Mouse (Mus musculus): ENCODE results near the gene Scamp4. TPM values are rescaled to one million over a fixed set of nuclear protein-coding genes. Genes with fewer than 3 reads are reported as not detected.

Gene Scamp4
- total and polyA plus RNA-seq, 3 experiments, result 18.5 to 89.9 (median 33.2) TPM

GRCm38 (mm10) chr10:80658841-80659202 lies 56.1 kb downstream of the Scamp4 start:
- in situ Hi-C loops (cut with MboI; ENCODE audit: low pct_ligation_motif_present, low pct_unique_long_range_greater_than_20kb, low sequenced_read_pairs), result no loop called here
- DNase-seq (ENCODE audit: extremely low read depth), result peak; percentile 72
- peaks cover 20 to 67% of the 10 kb centered on the region in 2 experiments for H3K4me1 ChIP-seq (ENCODE audit: control insufficient read depth in 1 of 2, insufficient read depth in 2 of 2)

DNA sequence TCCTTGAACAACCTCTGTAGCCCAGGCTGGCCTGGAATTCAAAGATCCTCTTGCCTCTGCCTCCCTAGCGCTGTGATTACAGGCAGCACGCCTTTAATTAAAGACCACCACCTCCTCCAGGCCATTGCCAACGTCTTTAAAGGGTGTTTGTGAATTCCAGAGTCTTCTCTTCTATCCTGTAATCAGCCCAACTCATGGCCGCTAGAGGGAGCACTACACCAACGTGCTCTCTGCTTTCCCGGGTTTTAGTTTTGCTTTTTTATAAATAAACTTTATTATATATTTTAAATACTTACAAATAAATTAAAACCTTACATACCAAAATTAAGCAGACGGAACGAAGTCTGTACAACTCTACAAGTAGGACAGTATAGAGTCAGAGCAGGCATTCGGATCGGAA lies 56.5 kb downstream of the Scamp4 start:
- in situ Hi-C loops (cut with MboI; ENCODE audit: low pct_ligation_motif_present, low pct_unique_long_range_greater_than_20kb, low sequenced_read_pairs) (no loop called here), dilution Hi-C loops (cut with MboI; ENCODE audit: extremely low pct_ligation_motif_present, extremely low pct_unique_long_range_greater_than_20kb, low sequenced_read_pairs) (no loop called here)
- DNase-seq (ENCODE audit: extremely low read depth), result peak; percentile 73
- Histone ChIP-seq H3K9ac (ENCODE audit: insufficient read depth, low read depth) (peak overlapping the region; percentile 71), H3K27ac (ENCODE audit: insufficient read depth, low read depth) (peak overlapping the region; percentile 72), H3K36me3 (replicated peaks in 1 of 2; ENCODE audit: control insufficient read depth in 1 of 2, insufficient read depth in 1 of 2, low read length in 1 of 2) (peaks cover 0 to 3% of the 10 kb centered on the region in 2 experiments), H3K4me2 (ENCODE audit: insufficient read depth, low read depth, poor library complexity, severe bottlenecking) (peak overlapping the region; percentile 96), H3K4me1 (ENCODE audit: control insufficient read depth in 1 of 2, insufficient read depth in 2 of 2) (peaks cover 20 to 69% of the 10 kb centered on the region in 2 experiments), H3K9me3 (replicated peaks; ENCODE audit: low read length) (no peaks in the 10 kb centered on the region), H3K27me3 (replicated peaks) (no peaks in the 10 kb centered on the region), H3K79me2 (replicated peaks; ENCODE audit: control insufficient read depth, extremely low read depth, insufficient read depth, poor library complexity, severe bottlenecking) (no peaks in the 10 kb centered on the region), H3K4me3 (replicated peaks in 1 of 3; ENCODE audit: low read depth in 2 of 3, low read length in 2 of 3, poor library complexity in 1 of 3) (peak overlapping the region in 2 of 3 experiments; percentile 23 to 24)
- no peak for TF ChIP-seq MAFK (IDR thresholded peaks at IDR 0.05; ENCODE audit: insufficient replicate concordance, low read length)
- TF ChIP-seq MAX (IDR thresholded peaks at IDR 0.05; ENCODE audit: low read length), result no peak
- no peak for TF ChIP-seq POLR2A (IDR thresholded peaks at IDR 0.05; ENCODE audit: low read depth, low read length)
- 0 out of 2 replicates have a peak, but pooled peaks have one; percentile 37 for TF ChIP-seq E2F4 (IDR thresholded peaks at IDR 0.05; ENCODE audit: insufficient replicate concordance, low read depth, low read length)
- peak; percentile 25; the same call in 1 of the 2 replicates for TF ChIP-seq HCFC1 (IDR thresholded peaks at IDR 0.05; ENCODE audit: low read depth, low read length)
- peak; percentile 72 for TF ChIP-seq SIN3A (IDR thresholded peaks at IDR 0.05; ENCODE audit: low read length)
- TF ChIP-seq GABPA (IDR thresholded peaks at IDR 0.05; ENCODE audit: insufficient replicate concordance, low read depth, low read length), result no peak
- TF ChIP-seq TCF12 (IDR thresholded peaks at IDR 0.05; ENCODE audit: low read depth, low read length), result 0 out of 2 replicates have a peak, but pooled peaks have one; percentile 0
- 0 out of 2 replicates have a peak, but pooled peaks have one; percentile 52 for TF ChIP-seq CHD1 (IDR thresholded peaks at IDR 0.05; ENCODE audit: low read depth, low read length)
- TF ChIP-seq ZNF384 (IDR thresholded peaks at IDR 0.05; ENCODE audit: low read depth, low read length), result no peak
- peak; percentile 57 for TF ChIP-seq SMC3 (IDR thresholded peaks at IDR 0.05; ENCODE audit: low read depth, low read length)
- no peak for TF ChIP-seq IRF4 (IDR thresholded peaks at IDR 0.05; ENCODE audit: low read depth, low read length)
- TF ChIP-seq MYC (IDR thresholded peaks at IDR 0.05; ENCODE audit: low read depth, low read length), result peak; percentile 92
- TF ChIP-seq ZC3H11A (IDR thresholded peaks at IDR 0.05; ENCODE audit: low read depth, low read length), result no peak
- TF ChIP-seq ZMIZ1 (IDR thresholded peaks at IDR 0.05; ENCODE audit: low read depth, low read length), result no peak
- TF ChIP-seq MXI1 (IDR thresholded peaks at IDR 0.05; ENCODE audit: low read depth, low read length), result peak; percentile 64
- peak; percentile 77 to 79 for TF ChIP-seq CTCF (conservative IDR thresholded peaks at IDR 0.05 in 1 of 2, IDR thresholded peaks at IDR 0.05 in 1 of 2; ENCODE audit: low read depth in 2 of 2, low read length in 2 of 2)
- peak; percentile 66 for TF ChIP-seq RAD21 (IDR thresholded peaks at IDR 0.05; ENCODE audit: low read depth, low read length)
- no peak for TF ChIP-seq RCOR1 (conservative IDR thresholded peaks at IDR 0.05; ENCODE audit: low read depth, low read length)
- TF ChIP-seq JUN (IDR thresholded peaks at IDR 0.05; ENCODE audit: insufficient read depth, low read depth, low read length), result no peak

More at GRCm38 (mm10) chr10:80658841-80659202, 56.1 kb downstream of the Scamp4 start:
- peak overlapping the region; percentile 72 for H3K27ac ChIP-seq (ENCODE audit: insufficient read depth, low read depth)
- H3K9ac ChIP-seq (ENCODE audit: insufficient read depth, low read depth), result peak overlapping the region; percentile 71
- peak; percentile 67; the same call in 1 of the 2 replicates for TF ChIP-seq TBP (conservative IDR thresholded peaks at IDR 0.05; ENCODE audit: low read depth, low read length)
- TF ChIP-seq POLR2AphosphoS2 (IDR thresholded peaks at IDR 0.05; ENCODE audit: low read depth, low read length), result 0 out of 2 replicates have a peak, but pooled peaks have one; percentile 43
- TF ChIP-seq NRF1 (IDR thresholded peaks at IDR 0.05; ENCODE audit: low read depth, low read length), result 0 out of 2 replicates have a peak, but pooled peaks have one; percentile 26
- TF ChIP-seq ZKSCAN1 (IDR thresholded peaks at IDR 0.05; ENCODE audit: borderline replicate concordance, low read depth, low read length), result no peak
- TF ChIP-seq MXI1 (IDR thresholded peaks at IDR 0.05; ENCODE audit: low read depth, low read length), result peak; percentile 51
- TF ChIP-seq MAX (IDR thresholded peaks at IDR 0.05; ENCODE audit: low read length), result 0 out of 2 replicates have a peak, but pooled peaks have one; percentile 55
- peak; percentile 56; the same call in 1 of the 2 replicates for TF ChIP-seq POLR2A (IDR thresholded peaks at IDR 0.05; ENCODE audit: low read depth, low read length)
- TF ChIP-seq TCF12 (IDR thresholded peaks at IDR 0.05; ENCODE audit: low read depth, low read length), result peak; percentile 48; the same call in 1 of the 2 replicates
- no peak for TF ChIP-seq PAX5 (IDR thresholded peaks at IDR 0.05; ENCODE audit: low read length)
- no peak for TF ChIP-seq E2F4 (IDR thresholded peaks at IDR 0.05; ENCODE audit: insufficient replicate concordance, low read depth, low read length)
- no peaks in the 10 kb centered on the region for H3K79me2 ChIP-seq (replicated peaks; ENCODE audit: control insufficient read depth, extremely low read depth, insufficient read depth, poor library complexity, severe bottlenecking)
- no peaks in the 10 kb centered on the region for H3K9me3 ChIP-seq (replicated peaks; ENCODE audit: low read length)
- dilution Hi-C loops (cut with MboI; ENCODE audit: extremely low pct_ligation_motif_present, extremely low pct_unique_long_range_greater_than_20kb, low sequenced_read_pairs), result no loop called here
- H3K27me3 ChIP-seq (replicated peaks), result no peaks in the 10 kb centered on the region
- H3K4me3 ChIP-seq (replicated peaks in 1 of 3; ENCODE audit: low read depth in 2 of 3, low read length in 2 of 3, poor library complexity in 1 of 3), result no peak overlapping the region
- H3K36me3 ChIP-seq (replicated peaks in 1 of 2; ENCODE audit: control insufficient read depth in 1 of 2, insufficient read depth in 1 of 2, low read length in 1 of 2), result peaks cover 0 to 3% of the 10 kb centered on the region in 2 experiments
- peak overlapping the region; percentile 96 for H3K4me2 ChIP-seq (ENCODE audit: insufficient read depth, low read depth, poor library complexity, severe bottlenecking)
